Mouse (Mus musculus): ENCODE measurements at regions not wholly inside any gene's neighbourhood (a gene's known extent, or its start where the extent isn't known, plus 50 kb on each side); places are given as distances from the start of the nearest gene placed in this dataset.

DNA sequence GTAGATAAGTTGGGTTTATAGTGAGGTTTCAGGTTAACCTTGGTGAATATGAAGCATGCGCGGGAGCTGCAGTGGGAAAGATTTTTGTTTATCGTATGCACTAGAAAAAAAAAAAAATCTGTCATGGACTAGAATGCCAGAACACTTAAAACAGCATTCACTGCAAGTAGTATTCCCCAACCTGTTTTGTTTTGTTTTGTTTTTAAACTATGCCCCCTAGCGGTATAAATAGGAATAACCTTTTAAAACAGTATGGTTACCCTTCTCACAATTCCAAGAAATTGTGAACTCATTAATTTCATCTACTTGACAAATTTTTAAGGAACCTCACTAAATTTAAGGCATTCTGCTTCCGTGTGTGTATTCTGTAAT lies 1103.2 kb upstream of the 2610301B20Rik start:
- TF ChIP-seq POLR2A (IDR thresholded peaks at IDR 0.05; ENCODE audit: insufficient read depth, low read depth, low read length) (no peak), CTCF (IDR thresholded peaks at IDR 0.05; ENCODE audit: insufficient read depth, low read depth, low read length) (no peak)
- Histone ChIP-seq H3K4me3 (ENCODE audit: insufficient read depth, low read depth, low read length) (peak overlapping the region; percentile 82), H3K4me1 (ENCODE audit: control insufficient read depth, insufficient read depth, low read length) (0 out of 2 replicates have a peak, but pooled peaks cover 3% of the 10 kb centered on the region), H3K27ac (ENCODE audit: insufficient read depth, low read depth, low read length) (0 out of 2 replicates have a peak overlapping the region, but pooled peaks have one; percentile 64)
- WGBS = 0% methylated on average over 5 of the region's 5 CpGs

DNA sequence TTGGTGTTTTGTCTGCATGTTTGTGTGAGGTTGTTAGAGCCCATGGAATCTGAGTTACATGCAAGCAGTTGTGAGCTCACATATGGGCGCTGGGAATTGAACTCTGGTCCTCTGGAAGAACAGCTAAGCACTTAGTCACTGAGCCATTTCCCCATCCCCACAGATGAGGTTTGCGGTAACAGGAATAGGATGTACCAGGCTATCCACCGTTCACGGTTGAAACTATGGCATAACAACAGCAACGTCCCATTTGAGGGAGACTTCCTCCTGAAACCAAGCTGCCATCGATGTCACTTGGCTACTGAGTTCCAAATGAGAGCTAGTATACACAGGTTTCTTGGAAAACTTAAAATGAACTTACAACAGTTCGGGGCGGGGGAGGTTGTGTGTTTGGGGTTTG lies 1095.9 kb upstream of the 2610301B20Rik start:
- TF ChIP-seq POLR2A (IDR thresholded peaks at IDR 0.05; ENCODE audit: insufficient read depth, low read depth, low read length) = no peak
- no peak for TF ChIP-seq CTCF (IDR thresholded peaks at IDR 0.05; ENCODE audit: insufficient read depth, low read depth, low read length)
- Histone ChIP-seq H3K27ac (ENCODE audit: insufficient read depth, low read depth, low read length) (no peak overlapping the region), H3K4me1 (ENCODE audit: control insufficient read depth, insufficient read depth, low read length) (no peaks in the 10 kb centered on the region), H3K4me3 (ENCODE audit: insufficient read depth, low read depth, low read length) (no peak overlapping the region)
- WGBS = 96% methylated on average over 8 of the region's 8 CpGs

DNA sequence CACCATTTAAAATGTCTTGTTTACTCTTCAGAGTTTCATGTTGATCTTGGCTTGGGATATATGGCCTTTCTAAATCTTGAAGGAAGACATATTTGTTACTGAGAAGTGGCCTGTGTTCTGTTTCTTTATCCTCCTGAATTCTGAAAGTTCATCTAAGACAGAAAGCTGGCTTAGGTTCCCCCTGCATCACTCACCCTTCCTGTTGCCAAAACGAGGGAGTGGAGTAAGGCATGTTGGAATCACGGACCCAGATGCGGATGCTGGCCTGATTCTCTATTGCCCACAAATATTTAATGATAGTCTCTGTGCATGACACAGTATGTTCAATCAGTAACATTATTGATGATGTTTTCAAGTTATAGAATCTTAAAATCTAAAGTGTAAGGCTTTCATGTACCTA lies 1094.7 kb upstream of the 2610301B20Rik start:
- TF ChIP-seq POLR2A (IDR thresholded peaks at IDR 0.05; ENCODE audit: insufficient read depth, low read depth, low read length) = no peak
- no peak for TF ChIP-seq CTCF (IDR thresholded peaks at IDR 0.05; ENCODE audit: insufficient read depth, low read depth, low read length)
- no peak overlapping the region for H3K4me3 ChIP-seq (ENCODE audit: insufficient read depth, low read depth, low read length)

DNA sequence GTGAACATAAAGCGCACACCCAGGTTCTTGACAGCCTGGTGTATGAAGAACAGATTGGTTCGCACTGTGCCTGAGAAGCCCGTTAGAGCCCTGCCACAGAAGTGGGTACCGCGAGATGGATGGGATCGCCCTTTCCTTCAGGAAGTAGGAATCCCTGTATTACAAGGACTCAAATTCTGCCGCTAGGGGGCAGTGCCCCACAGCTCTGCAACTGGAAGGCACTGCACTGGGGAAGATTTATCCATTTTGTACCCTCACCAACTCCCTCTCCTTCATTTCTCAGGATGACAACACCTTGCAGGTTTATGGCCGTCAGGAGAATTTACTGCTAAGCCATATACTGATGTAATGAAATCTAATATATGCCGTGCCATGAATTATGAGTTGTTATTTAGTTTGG lies 1094.1 kb upstream of the 2610301B20Rik start:
- H3K4me1 ChIP-seq (ENCODE audit: control insufficient read depth, insufficient read depth, low read length) = no peaks in the 10 kb centered on the region
- no peak overlapping the region for H3K27ac ChIP-seq (ENCODE audit: insufficient read depth, low read depth, low read length)
- 42% methylated on average over 9 of the region's 9 CpGs for WGBS
- TF ChIP-seq POLR2A (IDR thresholded peaks at IDR 0.05; ENCODE audit: insufficient read depth, low read depth, low read length) (no peak), CTCF (IDR thresholded peaks at IDR 0.05; ENCODE audit: insufficient read depth, low read depth, low read length) (peak; percentile 44; the same call in 1 of the 2 replicates)
- no peak overlapping the region for H3K4me3 ChIP-seq (ENCODE audit: insufficient read depth, low read depth, low read length)

More for the DNA sequence above, 1094.7 kb upstream of the 2610301B20Rik start:
- Histone ChIP-seq H3K4me1 (ENCODE audit: control insufficient read depth, insufficient read depth, low read length) (no peaks in the 10 kb centered on the region), H3K27ac (ENCODE audit: insufficient read depth, low read depth, low read length) (no peak overlapping the region)
- 87% methylated on average over 3 of the region's 3 CpGs for WGBS

DNA sequence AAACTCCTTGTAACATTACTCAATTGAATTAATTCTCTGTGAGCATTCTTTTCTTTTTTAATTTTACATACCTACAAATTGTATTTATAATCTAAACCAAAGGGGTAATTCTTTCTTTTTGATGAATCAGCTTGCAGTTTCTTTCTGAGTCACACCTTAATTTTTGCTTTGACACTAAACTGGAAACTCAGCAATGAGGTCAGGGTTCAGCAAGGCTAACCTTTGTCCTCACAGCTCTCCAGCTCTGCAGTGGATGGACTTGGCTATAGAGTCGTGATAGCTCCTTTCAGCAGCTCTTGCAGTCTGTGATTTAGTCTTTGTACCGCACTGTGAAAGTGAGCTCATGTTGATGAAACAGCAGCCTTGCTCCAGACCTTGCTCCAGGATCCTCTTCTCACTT lies 1093.0 kb upstream of the 2610301B20Rik start:
- Histone ChIP-seq H3K27ac (ENCODE audit: insufficient read depth, low read depth, low read length) (no peak overlapping the region), H3K4me1 (ENCODE audit: control insufficient read depth, insufficient read depth, low read length) (no peaks in the 10 kb centered on the region), H3K4me3 (ENCODE audit: insufficient read depth, low read depth, low read length) (no peak overlapping the region)
- TF ChIP-seq CTCF (IDR thresholded peaks at IDR 0.05; ENCODE audit: insufficient read depth, low read depth, low read length) (no peak), POLR2A (IDR thresholded peaks at IDR 0.05; ENCODE audit: insufficient read depth, low read depth, low read length) (no peak)
- 81% methylated on average over 2 of the region's 2 CpGs for WGBS

DNA sequence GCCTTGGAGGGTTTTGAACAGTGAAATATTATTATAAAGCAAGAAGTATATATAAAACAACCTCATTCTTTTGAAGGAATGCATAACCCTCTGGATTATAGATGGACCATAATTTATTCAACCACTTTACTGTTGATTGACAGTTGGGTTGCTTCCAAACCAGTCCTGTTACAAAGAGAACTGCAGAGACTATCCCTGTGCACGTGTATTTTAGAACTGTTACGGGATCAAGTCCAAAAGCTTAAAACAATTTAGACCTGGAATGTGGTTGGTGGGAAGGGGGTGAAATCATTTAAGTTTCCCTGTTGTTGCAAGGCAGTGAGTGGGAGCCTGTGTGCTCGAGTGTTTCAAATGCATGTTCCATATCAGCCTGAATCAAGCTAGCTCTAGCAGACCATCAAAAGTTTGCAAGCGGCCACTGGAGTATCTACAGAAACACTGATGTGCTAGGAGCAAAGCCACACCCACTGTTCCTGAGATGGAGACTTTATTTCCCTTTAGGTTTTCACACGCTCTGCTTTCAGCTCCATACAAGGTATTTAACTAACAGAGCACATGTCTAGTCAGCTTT lies 1086.4 kb upstream of the 2610301B20Rik start:
- H3K4me3 ChIP-seq (ENCODE audit: insufficient read depth, low read depth, low read length) = no peak overlapping the region
- 44% methylated on average over 5 of the region's 5 CpGs for WGBS
- TF ChIP-seq POLR2A (IDR thresholded peaks at IDR 0.05; ENCODE audit: insufficient read depth, low read depth, low read length) (no peak), CTCF (IDR thresholded peaks at IDR 0.05; ENCODE audit: insufficient read depth, low read depth, low read length) (no peak)
- no peaks in the 10 kb centered on the region for H3K4me1 ChIP-seq (ENCODE audit: control insufficient read depth, insufficient read depth, low read length)
- no peak overlapping the region for H3K27ac ChIP-seq (ENCODE audit: insufficient read depth, low read depth, low read length)

DNA sequence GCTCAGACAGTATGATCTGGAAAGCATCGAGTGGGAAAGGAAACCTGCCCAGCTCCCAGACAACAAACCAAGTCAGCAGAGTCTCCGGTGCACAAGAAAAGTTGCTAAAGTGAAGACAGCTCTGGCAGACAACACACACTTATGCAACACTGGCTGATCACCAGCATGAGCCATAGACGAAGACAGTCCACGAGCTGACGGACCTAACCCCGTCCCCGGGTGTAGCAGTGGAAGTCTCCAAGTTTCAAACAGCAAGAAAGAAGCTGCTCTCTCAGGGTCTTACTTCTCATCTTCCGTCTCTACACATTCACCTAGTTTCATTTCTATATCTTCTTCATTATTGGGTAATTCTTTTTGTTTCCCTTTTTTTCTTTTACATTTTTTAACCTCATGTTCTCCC lies 1083.8 kb upstream of the 2610301B20Rik start:
- no peak overlapping the region for H3K27ac ChIP-seq (ENCODE audit: insufficient read depth, low read depth, low read length)
- no peak overlapping the region for H3K4me3 ChIP-seq (ENCODE audit: insufficient read depth, low read depth, low read length)
- no peak for TF ChIP-seq CTCF (IDR thresholded peaks at IDR 0.05; ENCODE audit: insufficient read depth, low read depth, low read length)
- TF ChIP-seq POLR2A (IDR thresholded peaks at IDR 0.05; ENCODE audit: insufficient read depth, low read depth, low read length) = no peak
- WGBS = 93% methylated on average over 8 of the region's 8 CpGs
- no peaks in the 10 kb centered on the region for H3K4me1 ChIP-seq (ENCODE audit: control insufficient read depth, insufficient read depth, low read length)

Data from olfactory bulb, adult 2 months (tissue).